Comparison of ENCODE assay signal across 12 mouse cellular contexts in the genomic region with DNA sequence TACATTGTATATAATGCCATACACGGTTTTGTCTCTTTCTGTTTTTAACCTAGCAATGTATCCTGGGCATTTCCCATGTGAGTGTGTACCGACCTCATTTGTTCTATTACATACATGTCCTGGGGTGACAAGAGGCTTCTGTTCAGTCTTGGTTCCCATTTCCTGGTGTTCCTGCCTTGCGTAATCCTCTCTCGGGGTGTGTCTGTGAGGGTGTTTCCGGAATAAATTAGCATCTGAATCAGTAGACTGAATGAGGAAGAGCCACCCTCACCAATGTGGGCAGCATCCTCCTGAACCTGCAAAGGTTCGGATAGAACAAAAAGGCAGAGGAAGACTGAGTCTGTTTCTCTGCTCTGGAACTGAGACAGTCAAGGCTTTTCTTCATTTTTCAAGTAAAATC.
DNase-seq lines count a peak whose midpoint lies in the region; ATAC-seq lines count a peak whose summit lies in the region.
"Had no signal": no experiment of that assay in that cellular context is flagged by ENCODE, and none has a peak within 500 bp of the region (broad histone marks: within the 10 kb centered on the region; RNA-seq: fewer than 3 reads in every experiment).

No protein-coding gene starts in this region.

- ATAC-seq in midbrain, embryonic 11.5 days (ENCODE audit: low FRiP score): no peak
- ATAC-seq: hindbrain, postnatal 0 days had no signal

- H3K36me3 ChIP-seq in splenic B cell, adult 2 months (ENCODE audit: control insufficient read depth, insufficient read depth, low read length, poor library complexity, severe bottlenecking): no peaks in the 10 kb centered on the region
- no peaks in the 10 kb centered on the region for H3K36me3 ChIP-seq in midbrain, embryonic 11.5 days (ENCODE audit: control insufficient read depth, insufficient read depth, low read length)
- H3K36me3 ChIP-seq: heart, embryonic 15.5 days; neural tube, embryonic 12.5 days had no signal

- H3K9me3 ChIP-seq in midbrain, embryonic 11.5 days (ENCODE audit: control insufficient read depth, low read length): no peaks in the 10 kb centered on the region
- H3K9me3 ChIP-seq: heart, embryonic 15.5 days; neural tube, embryonic 12.5 days had no signal

- no peaks in the 10 kb centered on the region for H3K4me1 ChIP-seq in midbrain, embryonic 11.5 days (ENCODE audit: control insufficient read depth, insufficient read depth, low read length)
- H3K4me1 ChIP-seq: heart, embryonic 15.5 days; neural tube, embryonic 12.5 days had no signal

- intact Hi-C loops in heart, postnatal 25 days (cut with DNase I): loop anchor here (5.0 kb wide), 1 partner anchor 84 kb away; no protein-coding TSS in a partner anchor
- intact Hi-C loops in left cerebral cortex, postnatal 36 days (cut with DNase I): loop anchor here (5.0 kb wide), 1 partner anchor 51 kb away; no protein-coding TSS in a partner anchor

- H3K27ac ChIP-seq in midbrain, embryonic 11.5 days (ENCODE audit: low read depth, low read length): no peak overlapping the region
- H3K27ac ChIP-seq: heart, embryonic 15.5 days; hindbrain, postnatal 0 days; neural tube, embryonic 12.5 days had no signal

- H3K4me2 ChIP-seq in midbrain, embryonic 11.5 days: no peak overlapping the region
- H3K4me2 ChIP-seq: heart, embryonic 15.5 days; neural tube, embryonic 12.5 days had no signal

- 55% methylated on average over 6 of the region's 6 CpGs for WGBS in midbrain, embryonic 11.5 days

- no peak overlapping the region for H3K9ac ChIP-seq in midbrain, embryonic 11.5 days (ENCODE audit: low read length)
- H3K9ac ChIP-seq: heart, embryonic 15.5 days; neural tube, embryonic 12.5 days had no signal

- H3K4me3 ChIP-seq in midbrain, embryonic 11.5 days (ENCODE audit: low read depth, low read length): no peak overlapping the region
- H3K4me3 ChIP-seq: heart, embryonic 15.5 days; neural tube, embryonic 12.5 days had no signal

- H3K27me3 ChIP-seq in splenic B cell, adult 2 months (ENCODE audit: control insufficient read depth, insufficient read depth, low read length, poor library complexity, severe bottlenecking): no peaks in the 10 kb centered on the region
- H3K27me3 ChIP-seq in midbrain, embryonic 11.5 days (ENCODE audit: control insufficient read depth, insufficient read depth, low read length): no peaks in the 10 kb centered on the region
- H3K27me3 ChIP-seq: heart, embryonic 15.5 days; neural tube, embryonic 12.5 days had no signal

- DNase-seq in heart, adult 9 months (ENCODE audit: low spot score in 2 of 2): peak; percentile 14 to 27
- no peak for DNase-seq in heart, postnatal 25 days (ENCODE audit: low spot score)
- DNase-seq in right cerebral cortex, adult 18-20 months: peak; percentile 64
- DNase-seq in right cerebral cortex, postnatal 14 days: no peak
- DNase-seq in left cerebral cortex, postnatal 36 days (ENCODE audit: low spot score in 2 of 2): peak; percentile 30 to 42
- peak; percentile 45 for DNase-seq in splenic B cell, adult 2 months (ENCODE audit: low read depth, low spot score)
- no peak for DNase-seq in midbrain, embryonic 11.5 days (ENCODE audit: low spot score, missing footprints)
- DNase-seq in testis, postnatal 14 days (ENCODE audit: low spot score): no peak
- DNase-seq: cerebellum, postnatal 25 days had no signal

Comparison
In these comparisons a context has a peak if more than half of its experiments do, and no peak if none do; other contexts are left out.
1. DNase-seq: peak in heart, adult 9 months (2 of 2), right cerebral cortex, adult 18-20 months (single experiment), left cerebral cortex, postnatal 36 days (2 of 2) and splenic B cell, adult 2 months (single experiment); none in heart, postnatal 25 days (single experiment), right cerebral cortex, postnatal 14 days (single experiment), midbrain, embryonic 11.5 days (single experiment) and testis, postnatal 14 days (single experiment).